Mouse (Mus musculus) midbrain, embryonic 15.5 days (tissue): Measurements from ENCODE around the gene Insl6. TPM values are rescaled to one million over a fixed set of nuclear protein-coding genes. Genes with fewer than 3 reads are reported as not detected.

Experiments used
- ATAC-seq: fragments of 200-750 bp; cut with Nextera tagmentation; replicated peaks from 2 replicates; pipeline ENCODE4 v1.8.0; 2017; ENCODE audit warnings: moderate TSS enrichment
- H3K27ac ChIP-seq: fragments of 300-500 bp; sonication (generic); 2 replicates; pipeline ENCODE4 v1.5.1; 2015; ENCODE audit warnings: mild to moderate bottlenecking, inconsistent platforms
- H3K27me3 ChIP-seq: fragments of 300-500 bp; sonication (generic); replicated peaks from 2 replicates; pipeline ENCODE4 v1.6.1; 2015; ENCODE audit warnings: inconsistent platforms
- H3K36me3 ChIP-seq: fragments of 300-500 bp; sonication (generic); replicated peaks from 2 replicates; pipeline ENCODE4 v1.6.1; 2015; ENCODE audit warnings: inconsistent platforms
- H3K4me1 ChIP-seq: fragments of 300-500 bp; sonication (generic); 2 replicates; pipeline ENCODE4 v1.6.1; 2015; ENCODE audit warnings: inconsistent platforms
- H3K4me2 ChIP-seq: fragments of 300-500 bp; sonication (generic); 2 replicates; pipeline ENCODE4 v1.6.1; 2015; ENCODE audit warnings: inconsistent platforms, mild to moderate bottlenecking, moderate library complexity
- H3K4me3 ChIP-seq: fragments of 300-500 bp; sonication (generic); 2 replicates; pipeline ENCODE4 v1.5.1; 2015; ENCODE audit warnings: mild to moderate bottlenecking, inconsistent platforms
- H3K9ac ChIP-seq: fragments of 300-500 bp; sonication (generic); 2 replicates; pipeline ENCODE4 v1.6.1; 2015; ENCODE audit warnings: mild to moderate bottlenecking, inconsistent platforms
- H3K9me3 ChIP-seq: fragments of 300-500 bp; sonication (generic); 2 replicates; pipeline ENCODE4 v1.6.1; 2016; ENCODE audit warnings: inconsistent platforms
- WGBS: fragments of 180-500 bp; shearing (Covaris S2); methylation state at CpG from one replicate; pipeline ENCODE4 v1.1.7; 2015; ENCODE audit warnings: mixed read lengths; 5-methylcytosine and 5-hydroxymethylcytosine counted together
- polyA plus RNA-seq: library from polyadenylated mRNA; unstranded; fragments of >200 nt; fragmentation: Nextera tagmentation; extraction: Ambion mirVana; gene quantifications from 2 replicates; pipeline ENCODE4 v1.2.1, GENCODE M21; 2015

The Insl6 gene
- polyA plus RNA-seq, 1 experiment from 2014 or later: 1.9 TPM

DNA sequence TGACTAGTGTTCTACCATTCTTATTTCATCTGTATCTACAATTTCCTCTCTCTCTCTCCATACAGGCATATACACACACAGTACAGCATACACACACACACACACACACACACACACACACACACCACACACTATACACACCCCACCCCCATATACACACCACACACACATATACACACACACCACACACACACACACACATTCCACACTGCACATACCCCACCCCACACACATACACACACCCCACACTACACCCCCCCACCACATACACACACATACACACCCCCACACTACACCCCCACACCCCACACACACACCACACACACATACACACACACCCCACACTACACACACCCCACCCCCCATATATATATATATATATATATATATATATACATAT lies 19.7 kb upstream of the Insl6 start:
- Histone ChIP-seq H3K4me3 (no peak overlapping the region), H3K4me1 (no peaks in the 10 kb centered on the region), H3K27me3 (no peaks in the 10 kb centered on the region), H3K9me3 (no peaks in the 10 kb centered on the region), H3K4me2 (no peak overlapping the region), H3K27ac (no peak overlapping the region), H3K9ac (no peak overlapping the region), H3K36me3 (no peaks in the 10 kb centered on the region; the same call in 1 of the 2 replicates)
- no peak for ATAC-seq

DNA sequence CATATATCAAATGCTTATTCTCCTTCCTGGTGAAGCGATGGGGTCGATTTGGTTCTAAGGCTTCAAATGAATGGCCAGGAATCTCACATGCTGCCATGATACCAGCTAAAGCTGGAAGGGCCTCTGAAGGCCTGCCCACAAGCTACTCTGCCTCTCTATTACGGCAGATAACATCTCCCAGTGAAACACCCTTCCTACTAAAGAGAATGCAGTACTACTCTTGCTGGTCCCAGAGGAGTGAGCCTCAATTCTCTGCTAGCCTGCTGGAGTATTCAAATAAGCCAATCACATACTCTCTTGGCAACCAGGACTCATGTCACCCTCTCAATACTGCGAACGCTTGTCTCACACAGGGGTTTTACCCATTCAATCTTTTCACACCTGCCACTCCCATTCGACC lies 17.1 kb upstream of the Insl6 start:
- Histone ChIP-seq H3K9ac (no peak overlapping the region), H3K36me3 (no peaks in the 10 kb centered on the region), H3K9me3 (no peaks in the 10 kb centered on the region), H3K4me2 (no peak overlapping the region), H3K27me3 (no peaks in the 10 kb centered on the region), H3K4me3 (no peak overlapping the region), H3K4me1 (no peaks in the 10 kb centered on the region), H3K27ac (no peak overlapping the region)
- no peak for ATAC-seq
- WGBS: 92% methylated on average over 6 of the region's 6 CpGs

DNA sequence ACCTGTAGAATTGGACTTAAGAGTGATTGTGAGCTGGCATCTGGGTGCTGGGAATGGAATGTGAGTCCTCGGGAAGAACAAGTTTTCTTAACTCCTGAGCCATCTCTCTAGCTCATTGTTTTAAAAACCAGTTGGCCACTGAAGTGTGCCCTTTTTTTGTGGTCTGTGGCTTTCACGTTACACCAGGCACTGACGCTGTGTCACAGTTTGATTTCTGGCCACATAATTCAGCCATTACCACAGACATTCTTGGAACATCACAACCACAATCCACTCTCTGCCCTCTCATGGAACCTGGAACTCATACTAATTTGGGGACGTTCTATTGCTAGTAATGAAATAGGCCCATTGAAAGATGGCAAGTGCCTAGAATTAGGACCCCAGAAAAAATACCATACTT lies 15.9 kb upstream of the Insl6 start:
- Histone ChIP-seq H3K9me3 (no peaks in the 10 kb centered on the region), H3K4me2 (no peak overlapping the region), H3K27ac (no peak overlapping the region), H3K9ac (no peak overlapping the region), H3K4me3 (no peak overlapping the region), H3K4me1 (no peaks in the 10 kb centered on the region), H3K27me3 (no peaks in the 10 kb centered on the region), H3K36me3 (no peaks in the 10 kb centered on the region)
- no peak for ATAC-seq
- 83% methylated on average over 4 of the region's 4 CpGs for WGBS

DNA sequence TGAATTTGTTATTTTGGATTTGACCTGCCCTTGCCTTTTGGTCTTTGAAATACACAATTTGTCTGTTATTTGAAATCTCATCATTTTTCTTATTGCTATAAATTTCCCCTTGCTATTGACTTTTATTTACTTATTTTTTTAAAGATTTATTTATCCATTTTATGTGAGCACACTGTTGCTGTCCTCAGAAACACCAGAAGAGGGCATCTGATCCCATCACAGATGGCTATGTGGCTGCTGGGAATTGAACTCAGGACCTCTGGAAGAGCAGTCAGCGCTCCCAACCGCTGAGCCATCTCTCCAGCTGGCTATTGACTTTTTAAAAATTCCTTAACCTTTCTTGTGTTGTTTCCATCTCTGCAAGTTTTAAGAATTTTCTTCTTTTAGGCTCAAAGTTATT lies 11.5 kb upstream of the Insl6 start:
- H3K27ac ChIP-seq: no peak overlapping the region
- H3K4me2 ChIP-seq: no peak overlapping the region
- H3K4me1 ChIP-seq: peaks cover 11% of the 10 kb centered on the region; the same call in 1 of the 2 replicates
- ATAC-seq: no peak
- WGBS: 88% methylated on average over 2 of the region's 2 CpGs
- no peaks in the 10 kb centered on the region for H3K36me3 ChIP-seq
- H3K4me3 ChIP-seq: no peak overlapping the region
- no peak overlapping the region for H3K9ac ChIP-seq
- H3K27me3 ChIP-seq: no peaks in the 10 kb centered on the region
- H3K9me3 ChIP-seq: no peaks in the 10 kb centered on the region

DNA sequence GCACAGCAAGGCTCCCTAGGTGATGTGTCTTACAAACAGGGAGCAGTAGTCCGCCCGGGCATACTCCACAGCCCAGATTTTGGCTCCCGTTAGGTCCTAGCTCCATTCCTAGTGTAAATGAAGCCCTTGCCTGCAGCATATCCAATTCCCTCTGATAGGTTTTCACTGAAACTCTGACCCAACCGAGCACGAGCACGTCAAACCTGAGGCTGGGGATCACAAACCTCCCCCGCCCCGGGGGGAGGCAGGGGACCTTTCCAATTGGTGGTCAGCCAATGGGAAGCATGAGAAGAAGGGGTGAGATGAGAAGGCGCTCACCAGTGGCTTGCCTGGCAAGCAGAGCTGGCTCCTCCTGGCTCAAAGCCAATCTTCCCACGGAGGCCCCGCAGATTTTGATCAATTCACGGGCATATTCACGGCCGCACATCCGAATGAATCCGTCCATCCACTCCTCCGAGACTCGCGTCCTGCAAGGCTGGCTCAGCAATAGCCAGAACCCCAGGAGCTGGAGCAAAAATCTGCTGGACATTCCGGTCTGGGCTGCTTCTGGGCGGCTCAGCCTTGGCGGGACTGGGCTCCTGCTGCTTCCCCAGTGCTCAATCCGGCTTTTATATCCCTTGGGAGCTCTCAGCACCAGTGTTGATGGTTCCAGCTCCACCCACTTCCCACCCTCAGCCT lies 9.1 kb upstream of the Insl6 start, which contains the start of gene Rln1:
Gene Rln1 (minus strand): TSS at position 603 of the 678 bp plus-strand sequence.
- no peaks in the 10 kb centered on the region for H3K36me3 ChIP-seq
- ATAC-seq: peak; percentile 85
- H3K4me1 ChIP-seq: peaks cover 11% of the 10 kb centered on the region; the same call in 1 of the 2 replicates
- H3K27ac ChIP-seq: peak within 1 kb of the TSS; percentile 54
- peak within 1 kb of the TSS; percentile 60 for H3K9ac ChIP-seq
- H3K27me3 ChIP-seq: no peaks in the 10 kb centered on the region
- H3K9me3 ChIP-seq: no peaks in the 10 kb centered on the region
- peak within 1 kb of the TSS; percentile 73 for H3K4me2 ChIP-seq
- H3K4me3 ChIP-seq: peak within 1 kb of the TSS; percentile 49
- WGBS: 2% methylated on average over 23 of the region's 23 CpGs

DNA sequence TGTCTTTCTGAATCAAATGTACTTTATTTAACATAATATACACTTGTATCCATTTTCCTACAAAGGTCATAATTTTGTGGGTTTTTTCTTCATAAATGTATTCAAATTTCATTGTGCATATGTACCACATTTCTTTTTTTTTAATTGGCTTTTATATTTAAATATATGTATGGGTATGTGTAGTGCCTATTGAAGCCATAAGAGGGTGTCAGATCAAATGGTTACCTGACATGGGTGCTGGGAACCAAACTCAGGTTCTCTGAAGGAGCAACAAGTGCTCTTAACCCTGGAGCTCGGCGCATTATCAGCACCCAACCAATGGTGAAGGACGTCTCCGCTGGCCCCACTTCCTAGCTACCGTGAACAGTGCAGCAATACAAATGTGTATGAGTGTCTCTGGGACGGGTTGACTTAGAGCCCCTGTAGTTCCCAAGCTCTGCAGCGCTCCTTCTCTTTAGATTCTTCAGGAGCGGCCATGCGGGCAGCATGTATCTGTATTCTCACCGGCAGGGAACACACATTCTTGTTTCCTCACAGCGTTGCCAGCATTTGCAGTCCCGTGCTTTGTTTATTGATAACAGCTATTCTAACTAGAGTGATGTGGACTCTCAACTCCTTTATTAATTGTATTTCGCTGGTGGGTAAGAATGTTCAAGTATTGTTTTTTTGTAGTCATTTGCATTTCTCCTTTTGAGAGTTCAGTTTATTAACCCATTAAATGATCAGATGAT lies 1.8 kb upstream of the Insl6 start:
- Histone ChIP-seq H3K4me2 (no peak overlapping the region), H3K27ac (no peak overlapping the region), H3K9me3 (no peaks in the 10 kb centered on the region), H3K36me3 (no peaks in the 10 kb centered on the region), H3K9ac (no peak overlapping the region), H3K4me1 (peaks cover 5% of the 10 kb centered on the region; the same call in 1 of the 2 replicates), H3K4me3 (no peak overlapping the region), H3K27me3 (no peaks in the 10 kb centered on the region; the same call in 1 of the 2 replicates)
- WGBS: 75% methylated on average over 13 of the region's 13 CpGs
- no peak for ATAC-seq

DNA sequence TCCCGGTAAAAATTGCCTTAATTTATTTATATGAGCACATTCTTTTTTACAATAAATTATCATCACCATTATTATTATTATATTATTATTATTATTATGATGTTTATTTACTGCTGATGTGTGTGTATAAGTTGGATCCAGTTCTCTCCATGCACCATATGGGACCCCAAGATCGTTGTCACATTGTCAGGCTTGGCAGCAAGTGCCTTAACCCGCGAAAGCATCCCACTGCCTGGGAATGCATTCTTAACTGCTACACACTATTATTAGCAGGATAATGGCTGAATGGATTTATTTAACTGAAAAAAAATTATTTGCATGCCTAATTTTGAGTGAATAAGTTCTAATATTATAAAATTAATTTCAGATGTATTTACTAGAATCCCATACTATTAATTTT lies 1.2 kb upstream of the Insl6 start:
- H3K36me3 ChIP-seq: no peaks in the 10 kb centered on the region
- H3K9ac ChIP-seq: no peak overlapping the region
- WGBS: 86% methylated on average over 4 of the region's 4 CpGs
- H3K4me3 ChIP-seq: no peak overlapping the region
- peaks cover 5% of the 10 kb centered on the region; the same call in 1 of the 2 replicates for H3K4me1 ChIP-seq
- H3K27ac ChIP-seq: no peak overlapping the region
- no peaks in the 10 kb centered on the region; the same call in 1 of the 2 replicates for H3K27me3 ChIP-seq
- no peak for ATAC-seq
- H3K4me2 ChIP-seq: no peak overlapping the region
- H3K9me3 ChIP-seq: no peaks in the 10 kb centered on the region

DNA sequence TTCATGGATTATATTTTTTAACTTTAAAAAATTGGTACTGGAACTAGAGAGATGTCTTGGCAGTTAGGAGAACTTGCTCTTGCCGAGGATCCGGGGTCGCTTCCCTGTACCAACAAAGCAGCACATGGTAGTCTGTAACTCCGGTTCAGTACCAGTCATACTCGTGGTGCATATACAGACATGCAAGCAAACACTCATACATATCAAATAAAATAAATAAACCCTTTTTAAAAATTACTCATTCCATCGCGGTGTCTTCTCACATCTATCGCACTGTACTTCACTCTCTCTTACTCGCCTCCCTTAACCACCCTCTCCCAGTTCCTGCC lies 660 bp upstream of the Insl6 start:
- Histone ChIP-seq H3K4me2 (no peak overlapping the region; the same call in 1 of the 2 replicates), H3K27ac (no peak overlapping the region), H3K36me3 (no peaks in the 10 kb centered on the region), H3K9ac (no peak overlapping the region), H3K27me3 (no peaks in the 10 kb centered on the region; the same call in 1 of the 2 replicates), H3K4me1 (peaks cover 5% of the 10 kb centered on the region; the same call in 1 of the 2 replicates), H3K4me3 (no peak overlapping the region), H3K9me3 (no peaks in the 10 kb centered on the region)
- no peak for ATAC-seq
- WGBS: 73% methylated on average over 9 of the region's 9 CpGs

DNA sequence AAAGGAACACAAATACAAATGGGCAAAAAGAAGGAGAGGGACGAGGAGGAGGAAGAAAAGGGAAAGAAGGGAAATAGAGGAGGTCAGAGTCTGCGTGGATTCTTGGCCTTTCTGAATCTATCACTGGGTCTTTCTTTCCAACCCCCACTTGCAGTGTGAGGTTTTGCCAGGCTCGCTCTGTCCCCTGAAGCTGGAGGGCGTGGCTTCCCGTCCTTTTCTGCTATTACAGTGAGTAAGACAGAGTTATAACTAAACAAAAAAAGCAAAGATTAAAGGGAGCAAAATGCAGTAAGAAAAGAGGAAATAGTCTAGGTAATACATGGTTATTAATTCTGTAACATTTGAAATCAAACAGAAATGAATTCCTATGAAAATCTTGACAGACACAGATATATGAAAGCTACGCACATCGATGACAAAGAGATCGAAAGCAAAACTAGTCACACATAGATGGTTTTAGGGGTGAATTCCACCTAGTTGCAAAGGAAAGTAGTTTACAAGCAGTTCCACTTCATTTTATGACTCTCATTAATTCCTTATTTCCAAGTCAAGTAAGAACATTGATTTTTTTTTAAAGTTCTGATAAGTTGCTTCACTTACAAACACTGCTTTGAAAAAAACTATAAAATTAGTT lies 1.6 kb downstream of the Insl6 start:
- Histone ChIP-seq H3K27me3 (no peaks in the 10 kb centered on the region; the same call in 1 of the 2 replicates), H3K4me2 (no peak overlapping the region), H3K4me3 (no peak overlapping the region), H3K4me1 (peaks cover 5% of the 10 kb centered on the region; the same call in 1 of the 2 replicates), H3K27ac (no peak overlapping the region), H3K36me3 (no peaks in the 10 kb centered on the region), H3K9me3 (no peaks in the 10 kb centered on the region), H3K9ac (no peak overlapping the region)
- ATAC-seq: no peak
- 83% methylated on average over 8 of the region's 8 CpGs for WGBS

DNA sequence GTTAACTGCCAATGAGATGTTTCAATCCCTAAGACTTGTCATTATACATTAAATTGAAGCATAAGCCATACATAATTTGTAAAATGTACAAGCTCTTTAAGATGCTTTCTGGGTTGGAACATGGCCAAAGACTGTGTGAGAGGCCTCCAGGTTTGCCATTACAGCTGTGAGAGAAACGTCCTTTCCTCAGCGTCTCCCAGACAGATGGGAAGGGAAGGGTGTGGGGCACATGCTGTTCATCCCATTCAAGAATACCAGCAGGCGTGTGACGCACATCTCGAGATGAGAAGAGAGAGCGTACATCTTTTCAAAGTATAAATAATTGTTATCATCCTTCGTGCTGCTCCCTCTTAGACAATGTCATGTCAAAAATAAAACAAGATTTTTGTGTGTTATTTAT lies 12.5 kb downstream of the Insl6 start:
- Histone ChIP-seq H3K36me3 (peaks cover 33% of the 10 kb centered on the region), H3K4me2 (no peak overlapping the region), H3K27me3 (no peaks in the 10 kb centered on the region), H3K4me3 (no peak overlapping the region), H3K9ac (no peak overlapping the region), H3K4me1 (no peaks in the 10 kb centered on the region), H3K9me3 (0 out of 2 replicates have a peak, but pooled peaks cover 5% of the 10 kb centered on the region), H3K27ac (no peak overlapping the region)
- ATAC-seq: no peak
- WGBS: 43% methylated on average over 7 of the region's 7 CpGs

DNA sequence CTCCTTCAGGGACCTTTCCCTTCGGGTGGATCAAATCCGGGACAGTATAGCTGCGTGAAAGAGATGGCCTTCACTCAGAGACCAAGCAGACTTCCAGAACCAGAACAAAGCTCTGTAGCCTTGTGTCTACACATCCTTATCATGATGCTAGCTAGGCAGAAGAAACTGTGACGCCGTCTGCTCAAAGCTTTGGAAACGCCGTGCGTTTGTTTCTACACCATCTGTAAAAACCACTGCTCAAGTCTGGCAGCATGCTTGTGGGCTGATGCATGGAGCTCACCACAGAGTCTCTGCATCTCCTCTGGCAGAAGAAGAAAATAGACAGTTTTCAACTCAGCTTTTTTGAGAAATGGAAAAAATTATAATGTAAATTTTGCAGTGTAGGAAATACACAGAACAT lies 13.4 kb downstream of the Insl6 start:
- no peak overlapping the region for H3K27ac ChIP-seq

DNA sequence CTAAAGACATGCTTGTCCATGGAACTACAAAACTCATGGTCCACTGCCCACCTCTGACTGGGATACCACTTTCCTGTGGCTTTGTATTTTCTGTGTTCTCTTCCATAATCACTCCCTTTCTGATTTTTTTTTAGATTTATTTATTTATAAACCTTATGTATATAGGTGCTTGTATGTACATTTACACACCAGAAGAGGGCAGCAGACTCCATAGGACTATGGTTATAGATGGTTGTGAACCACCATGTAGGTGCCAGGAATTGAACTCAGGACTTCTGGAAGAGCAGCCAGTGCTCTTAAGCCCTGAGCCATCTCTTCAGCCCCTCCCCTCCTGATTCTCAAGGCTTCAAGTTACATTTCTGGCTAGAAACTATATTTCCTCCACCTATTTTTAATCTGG lies 16.3 kb downstream of the Insl6 start:
- Histone ChIP-seq H3K4me1 (no peaks in the 10 kb centered on the region), H3K9me3 (no peaks in the 10 kb centered on the region), H3K27ac (no peak overlapping the region), H3K4me3 (no peak overlapping the region), H3K27me3 (no peaks in the 10 kb centered on the region), H3K9ac (no peak overlapping the region), H3K4me2 (no peak overlapping the region), H3K36me3 (peaks cover 23% of the 10 kb centered on the region)
- no peak for ATAC-seq

More for the DNA sequence above, 13.4 kb downstream of the Insl6 start:
- Histone ChIP-seq H3K36me3 (peaks cover 29% of the 10 kb centered on the region), H3K4me2 (no peak overlapping the region), H3K9me3 (no peaks in the 10 kb centered on the region), H3K4me3 (no peak overlapping the region), H3K27me3 (no peaks in the 10 kb centered on the region), H3K9ac (no peak overlapping the region), H3K4me1 (no peaks in the 10 kb centered on the region)
- WGBS: 95% methylated on average over 8 of the region's 8 CpGs
- ATAC-seq: no peak
